Mouse (Mus musculus) Muller cell, postnatal 12 days (primary cell): Measurements from ENCODE around the gene Sla2.
A peak's percentile ranks its signal among the peaks of the same experiment; 100 is the strongest.
"Not testable (repeated sequence)": the region's sequence is repeated elsewhere in the genome, so short reads cannot be mapped to it uniquely, and the experiment has no call there.

Source experiments
- DNase-seq: peaks from one replicate; pipeline ENCODE4 v3.0.0-alpha.2; 2015; ENCODE audit errors: inconsistent ontology term

Gene Sla2

DNA sequence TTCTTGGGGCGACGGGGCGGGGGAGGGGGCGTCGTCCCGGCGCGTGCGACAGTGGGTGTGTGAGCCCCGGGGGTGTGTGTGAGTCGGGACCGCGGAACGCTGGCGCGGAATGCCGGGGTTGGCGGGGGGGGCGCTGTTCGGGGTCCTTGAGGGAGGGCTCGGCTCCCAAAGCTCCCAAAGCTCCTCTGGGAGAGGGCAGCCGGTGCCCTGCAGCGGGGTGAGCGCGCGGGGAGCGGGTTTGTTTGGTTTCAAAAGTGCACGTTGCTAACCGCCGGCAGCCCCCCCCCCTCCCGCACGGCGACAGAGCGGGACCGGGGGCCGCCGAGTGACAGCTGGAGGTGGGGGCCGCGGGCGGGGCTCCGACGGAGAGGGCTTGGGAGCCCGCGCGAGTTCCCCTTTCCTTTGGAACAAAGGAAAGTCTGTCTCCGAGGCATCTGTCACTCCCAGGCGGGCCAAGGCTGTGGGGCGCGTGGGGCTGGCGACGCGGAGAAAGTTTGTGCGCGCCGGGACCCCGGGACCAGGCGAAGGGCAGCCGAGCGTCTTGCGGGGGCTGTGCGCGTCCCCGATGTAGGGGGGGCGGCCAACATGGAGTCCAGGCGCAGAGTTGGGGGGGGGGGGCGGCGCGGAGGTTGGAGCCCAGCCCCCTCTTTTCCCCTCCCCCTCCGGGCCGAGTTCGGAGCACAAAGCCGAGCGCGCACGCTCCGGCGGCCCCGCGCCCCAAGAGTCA lies 46.5 kb downstream of the Sla2 start:
- peak; percentile 72 for DNase-seq

GRCm38 (mm10) chr2:156839319-156840191 lies 47.4 kb downstream of the Sla2 start, which contains the start of gene Tgif2:
Gene Tgif2 (plus strand): TSS chr2:156840007.
- DNase-seq = peak; percentile 98

GRCm38 (mm10) chr2:156838839-156839238 lies 48.2 kb downstream of the Sla2 start:
- DNase-seq = no peak

DNA sequence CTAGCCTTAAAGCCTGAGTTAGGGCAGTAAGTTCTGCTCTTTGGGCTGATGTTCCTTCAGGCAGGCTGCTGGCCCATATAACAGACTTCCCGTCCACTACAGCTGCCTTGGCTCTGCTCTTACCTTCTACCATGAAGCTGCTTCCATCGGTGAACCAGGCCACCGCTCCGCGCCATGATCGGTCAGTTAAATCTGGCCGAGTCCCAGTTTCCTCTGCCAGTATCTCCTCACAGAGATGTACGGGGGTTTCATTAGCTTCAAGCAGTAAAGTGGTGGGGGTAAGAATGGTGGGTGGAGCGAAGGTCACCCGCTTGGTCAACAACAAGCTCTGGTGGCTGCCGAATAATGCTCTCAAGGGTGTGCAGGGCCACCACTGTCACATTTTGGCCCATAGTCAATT lies 52.7 kb downstream of the Sla2 start:
- DNase-seq = no peak

DNA sequence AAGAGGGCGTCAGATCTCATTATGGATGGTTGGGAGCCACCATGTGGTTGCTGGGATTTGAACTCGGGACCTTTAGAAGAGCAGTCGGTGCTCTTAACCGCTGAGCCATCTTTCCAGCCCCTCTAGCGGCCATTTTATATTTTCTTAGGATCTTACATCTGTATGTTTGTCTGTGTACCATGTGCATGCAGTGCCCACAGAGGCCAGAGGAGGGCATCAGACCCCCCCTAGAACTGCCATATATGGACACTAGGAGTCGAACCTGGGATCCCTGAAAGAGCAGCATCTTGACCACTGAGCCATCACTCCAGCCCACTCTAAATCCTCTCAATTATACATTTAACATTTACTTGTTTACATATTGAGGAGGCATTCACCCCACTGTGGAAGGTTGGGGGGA lies 61.9 kb downstream of the Sla2 start:
- DNase-seq = not testable (repeated sequence)
